Mouse (Mus musculus): ENCODE data around the gene Cela3b.

GRCm38 (mm10) chr4:137453234-137453767 is 23.0 kb upstream of the Cela3b start, which contains the start of gene 1700013G24Rik:
- TF ChIP-seq POLR2A (IDR thresholded peaks at IDR 0.05; ENCODE audit: low read depth, low read length): no peak
- no peak for TF ChIP-seq CTCF (IDR thresholded peaks at IDR 0.05; ENCODE audit: borderline replicate concordance, insufficient read depth, low read length)
